Mouse (Mus musculus): ENCODE measurements at regions not wholly inside any gene's neighbourhood (a gene's known extent, or its start where the extent isn't known, plus 50 kb on each side); places are given as distances from the start of the nearest gene placed in this dataset.

DNA sequence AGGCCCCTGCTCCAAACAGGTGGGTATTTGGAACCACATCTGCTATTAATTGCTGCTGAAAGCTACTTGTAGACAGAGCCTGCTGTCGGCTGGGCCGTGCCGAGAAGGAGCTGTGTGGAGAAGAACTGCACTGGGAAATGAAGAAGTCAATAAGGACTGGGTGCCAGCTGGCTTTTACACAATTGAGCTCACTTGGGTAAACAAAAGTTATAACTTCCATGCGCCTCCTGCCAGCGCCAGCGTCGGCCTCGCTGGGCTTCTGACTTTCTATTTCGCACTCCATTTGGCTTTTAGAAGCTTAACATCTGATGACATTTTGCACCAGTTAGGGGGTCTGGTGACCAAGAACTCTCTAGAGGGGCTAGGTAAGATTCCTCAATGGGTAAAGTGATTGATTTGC, 114.2 kb downstream of the Fam114a2 start:
- no peak overlapping the region for H3K27ac ChIP-seq (ENCODE audit: control insufficient read depth, insufficient read depth, low read depth, low read length, poor library complexity)
- no peaks in the 10 kb centered on the region for H3K4me1 ChIP-seq (ENCODE audit: control insufficient read depth, insufficient read depth, low read length)
- no peak overlapping the region for H3K4me3 ChIP-seq (replicated peaks; ENCODE audit: control insufficient read depth, low read depth, low read length)
- TF ChIP-seq POLR2A (IDR thresholded peaks at IDR 0.05; ENCODE audit: borderline replicate concordance, control insufficient read depth, low read depth, low read length) (no peak), CTCF (IDR thresholded peaks at IDR 0.05; ENCODE audit: control insufficient read depth, insufficient read depth, low read length) (no peak)
- WGBS, result 90% methylated on average over 9 of the region's 9 CpGs

DNA sequence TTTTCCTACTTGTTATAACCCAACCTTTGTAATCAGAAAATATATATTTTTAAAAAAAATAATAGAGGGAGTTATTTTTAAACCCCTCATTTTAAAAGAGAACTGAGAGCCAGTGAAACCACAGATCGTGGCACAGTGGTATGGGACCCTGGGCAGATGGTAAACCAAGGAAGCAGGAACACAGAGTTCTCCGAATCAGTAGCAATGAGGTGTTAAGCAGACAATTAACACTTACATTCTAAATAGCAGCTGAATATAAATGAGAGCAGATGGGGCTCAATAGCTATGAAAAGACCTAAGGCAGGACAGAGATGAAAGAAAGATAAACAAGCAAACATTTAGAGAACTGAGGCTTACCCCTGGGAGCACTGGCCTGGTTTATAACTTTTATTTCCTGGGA, 116.8 kb downstream of the Fam114a2 start:
- no peak for TF ChIP-seq POLR2A (IDR thresholded peaks at IDR 0.05; ENCODE audit: borderline replicate concordance, control insufficient read depth, low read depth, low read length)
- TF ChIP-seq CTCF (IDR thresholded peaks at IDR 0.05; ENCODE audit: control insufficient read depth, insufficient read depth, low read length), result no peak
- 31% methylated on average over 2 of the region's 2 CpGs for WGBS
- no peaks in the 10 kb centered on the region for H3K4me1 ChIP-seq (ENCODE audit: control insufficient read depth, insufficient read depth, low read length)
- no peak overlapping the region for H3K27ac ChIP-seq (ENCODE audit: control insufficient read depth, insufficient read depth, low read depth, low read length, poor library complexity)
- no peak overlapping the region for H3K4me3 ChIP-seq (replicated peaks; ENCODE audit: control insufficient read depth, low read depth, low read length)

GRCm38 (mm10) chr11:57399366-57399765, 119.1 kb downstream of the Fam114a2 start:
- H3K27ac ChIP-seq (ENCODE audit: control insufficient read depth, insufficient read depth, low read depth, low read length, poor library complexity), result no peak overlapping the region
- no peak overlapping the region for H3K4me3 ChIP-seq (replicated peaks; ENCODE audit: control insufficient read depth, low read depth, low read length)
- TF ChIP-seq POLR2A (IDR thresholded peaks at IDR 0.05; ENCODE audit: borderline replicate concordance, control insufficient read depth, low read depth, low read length) (no peak), CTCF (IDR thresholded peaks at IDR 0.05; ENCODE audit: control insufficient read depth, insufficient read depth, low read length) (no peak)
- no peaks in the 10 kb centered on the region for H3K4me1 ChIP-seq (ENCODE audit: control insufficient read depth, insufficient read depth, low read length)
- 87% methylated on average over 1 of the region's 1 CpGs for WGBS

DNA sequence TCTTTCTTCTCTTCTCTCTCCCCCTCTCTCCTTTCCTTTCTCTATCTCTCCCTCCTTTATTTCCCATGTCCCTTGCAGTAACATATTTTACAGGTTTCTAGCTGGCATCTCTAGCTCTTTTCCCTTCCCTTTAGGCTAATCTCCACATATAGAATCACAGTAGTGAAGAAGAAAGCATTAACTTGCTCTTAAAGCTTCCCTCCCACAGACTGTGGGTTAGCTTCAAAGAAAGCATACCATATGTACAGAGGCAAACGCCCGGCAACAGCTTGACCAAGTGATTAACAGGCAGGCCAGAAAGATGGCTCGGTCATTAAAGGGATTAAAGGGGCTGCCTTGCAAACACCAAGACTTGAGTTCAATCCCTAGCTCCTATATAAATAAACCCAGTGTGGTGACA, 122.0 kb downstream of the Fam114a2 start:
- Histone ChIP-seq H3K4me3 (replicated peaks; ENCODE audit: control insufficient read depth, low read depth, low read length) (no peak overlapping the region), H3K27ac (ENCODE audit: control insufficient read depth, insufficient read depth, low read depth, low read length, poor library complexity) (no peak overlapping the region), H3K4me1 (ENCODE audit: control insufficient read depth, insufficient read depth, low read length) (no peaks in the 10 kb centered on the region)
- TF ChIP-seq CTCF (IDR thresholded peaks at IDR 0.05; ENCODE audit: control insufficient read depth, insufficient read depth, low read length), result no peak
- no peak for TF ChIP-seq POLR2A (IDR thresholded peaks at IDR 0.05; ENCODE audit: borderline replicate concordance, control insufficient read depth, low read depth, low read length)
- 40% methylated on average over 3 of the region's 3 CpGs for WGBS

- H3K27ac ChIP-seq (ENCODE audit: control insufficient read depth, insufficient read depth, low read depth, low read length, poor library complexity), result no peak overlapping the region
- 53% methylated on average over 4 of the region's 4 CpGs for WGBS
- H3K4me3 ChIP-seq (replicated peaks; ENCODE audit: control insufficient read depth, low read depth, low read length), result no peak overlapping the region
- no peaks in the 10 kb centered on the region for H3K4me1 ChIP-seq (ENCODE audit: control insufficient read depth, insufficient read depth, low read length)
- no peak for TF ChIP-seq POLR2A (IDR thresholded peaks at IDR 0.05; ENCODE audit: borderline replicate concordance, control insufficient read depth, low read depth, low read length)
- TF ChIP-seq CTCF (IDR thresholded peaks at IDR 0.05; ENCODE audit: control insufficient read depth, insufficient read depth, low read length), result no peak
Observed at GRCm38 (mm10) chr11:57390826-57391225, 127.6 kb downstream of the Fam114a2 start.

All from bone marrow, adult 2 months (tissue).